ENCODE assay signal across 8 mouse cellular contexts in the genomic region with DNA sequence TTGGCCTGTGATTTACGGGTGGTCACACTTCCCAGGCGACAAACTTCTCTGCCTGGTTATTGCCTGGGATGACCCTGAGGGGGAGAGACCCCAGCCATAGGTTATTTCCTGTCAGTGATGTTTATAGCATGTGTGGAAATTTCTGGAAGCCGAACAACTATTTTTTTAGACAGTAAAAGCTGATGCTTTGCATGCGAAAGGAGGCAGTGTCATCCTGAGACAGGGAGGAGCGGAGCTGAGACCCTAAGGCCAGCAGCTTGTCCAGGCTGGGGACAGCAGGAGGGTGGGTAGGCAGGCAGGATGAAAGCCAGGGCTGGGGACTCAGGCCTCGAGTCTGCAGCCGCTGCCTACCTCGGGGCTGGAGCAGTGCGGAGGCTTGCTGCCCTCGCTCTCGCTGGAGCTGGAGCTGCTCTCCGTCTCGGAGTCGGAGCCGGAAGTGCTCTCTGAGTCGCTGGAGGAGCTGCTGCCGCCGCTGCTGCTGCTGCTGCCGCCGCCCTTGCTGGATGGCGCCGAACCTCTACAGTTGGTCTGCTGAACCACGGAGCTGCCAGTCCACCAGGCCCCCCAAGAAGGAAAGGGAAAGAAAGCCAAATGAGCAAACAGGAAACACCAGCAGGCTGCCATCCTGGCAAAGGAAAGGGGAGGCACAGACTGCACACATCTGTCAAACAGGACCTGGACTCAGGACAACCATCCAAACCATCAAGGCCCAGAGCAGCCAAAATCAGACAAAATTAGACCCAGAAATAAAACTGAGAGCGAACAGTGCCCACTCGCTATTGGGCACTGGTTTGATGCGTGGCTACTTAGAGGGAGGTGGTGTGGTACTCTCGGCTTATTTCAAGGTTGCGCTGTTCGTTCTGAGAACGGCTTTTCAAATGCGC.
DNase-seq lines count a peak whose midpoint lies in the region; ATAC-seq lines count a peak whose summit lies in the region.
"Had no signal": no experiment of that assay in that cellular context is flagged by ENCODE, and none has a peak within 500 bp of the region (broad histone marks: within the 10 kb centered on the region; RNA-seq: fewer than 3 reads in every experiment).

No protein-coding gene starts in this region.

- no peak overlapping the region for H3K4me3 ChIP-seq in midbrain, embryonic 10.5 days
- no peak overlapping the region for H3K4me3 ChIP-seq in midbrain, embryonic 13.5 days (replicated peaks)
- H3K4me3 ChIP-seq in neural tube, embryonic 12.5 days, result no peak overlapping the region

- H3K4me2 ChIP-seq in midbrain, embryonic 13.5 days (replicated peaks), result no peak overlapping the region
- H3K4me2 ChIP-seq in neural tube, embryonic 12.5 days (replicated peaks), result peak overlapping the region; percentile 39

- no peaks in the 10 kb centered on the region for H3K27me3 ChIP-seq in midbrain, embryonic 10.5 days (ENCODE audit: low read depth, poor library complexity, severe bottlenecking)
- H3K27me3 ChIP-seq in midbrain, embryonic 13.5 days, result no peaks in the 10 kb centered on the region
- H3K27me3 ChIP-seq in neural tube, embryonic 12.5 days (replicated peaks), result no peaks in the 10 kb centered on the region

- WGBS in midbrain, embryonic 10.5 days, result 73% methylated on average over 31 of the region's 31 CpGs
- 74% methylated on average over 30 of the region's 31 CpGs for WGBS in midbrain, embryonic 13.5 days
- 58% methylated on average over 31 of the region's 31 CpGs for WGBS in neural tube, embryonic 12.5 days

- no peak overlapping the region for H3K9ac ChIP-seq in midbrain, embryonic 13.5 days (replicated peaks)
- H3K9ac ChIP-seq in neural tube, embryonic 12.5 days, result no peak overlapping the region; the same call in 1 of the 2 replicates
- H3K9ac ChIP-seq: liver, embryonic 14.5 days had no signal

- 0 out of 2 replicates have a peak overlapping the region, but pooled peaks have one; percentile 39 for H3K27ac ChIP-seq in midbrain, embryonic 10.5 days (replicated peaks)
- H3K27ac ChIP-seq in midbrain, embryonic 13.5 days, result no peak overlapping the region
- H3K27ac ChIP-seq in neural tube, embryonic 12.5 days, result no peak overlapping the region
- H3K27ac ChIP-seq: liver, embryonic 14.5 days had no signal

- intact Hi-C loops in gastrocnemius, postnatal 14 days (cut with DNase I; ENCODE audit: low total_unique reads), result no loop called here

- ATAC-seq in midbrain, embryonic 13.5 days, result no peak
- no peak for ATAC-seq in neural tube, embryonic 12.5 days (ENCODE audit: low FRiP score, low read depth)

- H3K36me3 ChIP-seq in midbrain, embryonic 10.5 days, result 0 out of 2 replicates have a peak, but pooled peaks cover 5% of the 10 kb centered on the region
- H3K36me3 ChIP-seq in midbrain, embryonic 13.5 days, result peaks cover 14% of the 10 kb centered on the region; the same call in 1 of the 2 replicates
- H3K36me3 ChIP-seq in neural tube, embryonic 12.5 days, result no peaks in the 10 kb centered on the region

- DNase-seq in midbrain, embryonic 10.5 days (ENCODE audit: low spot score), result no peak
- DNase-seq in gastrocnemius, postnatal 14 days, result peak; percentile 50
- peak; percentile 56 for DNase-seq in kidney, postnatal 14 days
- DNase-seq in MN1 (ENCODE audit: low spot score), result no peak
- no peak for DNase-seq in thymus, postnatal 25 days

- H3K4me1 ChIP-seq in midbrain, embryonic 10.5 days, result peaks cover 4% of the 10 kb centered on the region
- 0 out of 2 replicates have a peak, but pooled peaks cover 3% of the 10 kb centered on the region for H3K4me1 ChIP-seq in midbrain, embryonic 13.5 days (replicated peaks)
- peaks cover 8% of the 10 kb centered on the region; the same call in 1 of the 2 replicates for H3K4me1 ChIP-seq in neural tube, embryonic 12.5 days

- peaks cover 5% of the 10 kb centered on the region; the same call in 1 of the 2 replicates for H3K9me3 ChIP-seq in midbrain, embryonic 10.5 days (replicated peaks)
- H3K9me3 ChIP-seq in midbrain, embryonic 13.5 days, result 0 out of 2 replicates have a peak, but pooled peaks cover 3% of the 10 kb centered on the region
- peaks cover 10% of the 10 kb centered on the region; the same call in 1 of the 2 replicates for H3K9me3 ChIP-seq in neural tube, embryonic 12.5 days

Comparison
In these comparisons a context has a peak if more than half of its experiments do, and no peak if none do; other contexts are left out.
1. DNase-seq: peak in gastrocnemius, postnatal 14 days (single experiment) and kidney, postnatal 14 days (single experiment); none in midbrain, embryonic 10.5 days (single experiment), MN1 (single experiment) and thymus, postnatal 25 days (single experiment).